24 mouse cellular contexts compared by ENCODE assay signal in the genomic region with DNA sequence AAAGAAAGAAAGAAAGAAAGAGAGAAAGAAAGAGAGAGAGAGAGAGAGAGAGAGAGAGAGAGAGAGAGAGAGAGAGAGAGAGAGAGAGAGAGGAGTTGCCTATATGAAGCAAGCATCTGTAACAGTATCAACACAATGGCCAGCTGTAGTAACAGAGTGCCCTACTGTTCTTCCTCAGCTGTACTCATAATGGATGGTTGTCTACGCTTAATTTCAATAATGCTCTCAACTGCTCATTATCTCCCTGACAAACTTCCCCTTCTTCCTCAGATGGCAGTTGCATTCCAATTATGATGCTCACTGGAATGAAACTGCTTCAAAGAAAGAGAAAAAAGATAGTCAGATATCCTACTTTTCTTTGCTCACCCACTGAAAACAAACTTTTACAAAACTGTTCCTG.
"Had no signal": no experiment of that assay in that cellular context is flagged by ENCODE, and none has a peak within 500 bp of the region (broad histone marks: within the 10 kb centered on the region; RNA-seq: fewer than 3 reads in every experiment).

No protein-coding gene starts in this region.

- H3K36me3 ChIP-seq: limb, embryonic 10.5 days; limb, embryonic 13.5 days; liver, embryonic 12.5 days; liver, embryonic 15.5 days; lung, embryonic 15.5 days; stomach, embryonic 15.5 days had no signal

- H3K27ac ChIP-seq: kidney, postnatal 0 days; limb, embryonic 10.5 days; limb, embryonic 13.5 days; liver, embryonic 12.5 days; liver, embryonic 15.5 days; lung, embryonic 15.5 days; stomach, embryonic 15.5 days had no signal

- H3K27me3 ChIP-seq: limb, embryonic 13.5 days; liver, embryonic 12.5 days; liver, embryonic 15.5 days; lung, embryonic 15.5 days; megakaryocyte, embryonic 14.5 days; stomach, embryonic 15.5 days had no signal

- DNase-seq: kidney, adult 18-20 months; kidney, adult 9 months; kidney, postnatal 25 days; layer of hippocampus, postnatal 36 days; liver; lung, adult 18-20 months; lung, postnatal 10 days; lung, postnatal 36 days; midbrain, embryonic 14.5 days; right cerebral cortex, postnatal 25 days; spleen, adult 18-20 months; thymus, adult 2 months; thymus, postnatal 14 days; thymus, postnatal 4 days had no signal

- H3K9ac ChIP-seq: limb, embryonic 13.5 days; liver, embryonic 12.5 days; liver, embryonic 15.5 days; lung, embryonic 15.5 days; stomach, embryonic 15.5 days had no signal

- H3K4me2 ChIP-seq: limb, embryonic 13.5 days; liver, embryonic 12.5 days; liver, embryonic 15.5 days; lung, embryonic 15.5 days; midbrain, embryonic 11.5 days; stomach, embryonic 15.5 days had no signal

- ATAC-seq: intestine, embryonic 16.5 days; liver, embryonic 12.5 days had no signal

- H3K4me1 ChIP-seq: limb, embryonic 10.5 days; liver, embryonic 15.5 days; stomach, embryonic 15.5 days had no signal

- H3K9me3 ChIP-seq: limb, embryonic 10.5 days; limb, embryonic 13.5 days; liver, embryonic 12.5 days; liver, embryonic 15.5 days; lung, embryonic 15.5 days; megakaryocyte, embryonic 14.5 days; stomach, embryonic 15.5 days had no signal

- H3K4me3 ChIP-seq: limb, embryonic 10.5 days; limb, embryonic 13.5 days; liver, embryonic 12.5 days; liver, embryonic 15.5 days; lung, embryonic 15.5 days; megakaryocyte, embryonic 14.5 days; stomach, embryonic 15.5 days had no signal
